Mouse (Mus musculus) heart, embryonic 13.5 days (tissue): ENCODE data around the gene Adat3. TPM values are rescaled to one million over a fixed set of nuclear protein-coding genes. Genes with fewer than 3 reads are reported as not detected.

Experiments
- ATAC-seq: fragments of 200-750 bp; cut with Nextera tagmentation; 2 replicates; pipeline ENCODE4 v1.8.0; 2017; ENCODE audit warnings: moderate TSS enrichment; ENCODE audit not compliant: insufficient number of reproducible peaks, low FRiP score, low TSS enrichment; ENCODE audit errors: extremely low read depth
- H3K27ac ChIP-seq: fragments of 300-500 bp; sonication (generic); replicated peaks from 2 replicates; pipeline ENCODE4 v1.5.1; 2015; ENCODE audit warnings: moderate library complexity, mild to moderate bottlenecking, inconsistent platforms
- H3K27me3 ChIP-seq: fragments of 300-500 bp; sonication (generic); replicated peaks from 2 replicates; pipeline ENCODE4 v1.6.1; 2015; ENCODE audit warnings: mild to moderate bottlenecking, inconsistent platforms
- H3K36me3 ChIP-seq: fragments of 300-500 bp; sonication (generic); 2 replicates; pipeline ENCODE4 v1.6.1; 2015; ENCODE audit warnings: mild to moderate bottlenecking, inconsistent platforms
- H3K4me1 ChIP-seq: fragments of 300-500 bp; sonication (generic); 2 replicates; pipeline ENCODE4 v1.6.1; 2015; ENCODE audit warnings: inconsistent platforms
- H3K4me2 ChIP-seq: fragments of 300-500 bp; sonication (generic); 2 replicates; pipeline ENCODE4 v1.6.1; 2015; ENCODE audit warnings: inconsistent platforms, mild to moderate bottlenecking, moderate library complexity
- H3K4me3 ChIP-seq: fragments of 300-500 bp; sonication (generic); 2 replicates; pipeline ENCODE4 v1.5.1; 2015; ENCODE audit warnings: moderate library complexity, mild to moderate bottlenecking, inconsistent platforms
- H3K9ac ChIP-seq: fragments of 300-500 bp; sonication (generic); 2 replicates; pipeline ENCODE4 v1.6.1; 2015; ENCODE audit warnings: inconsistent platforms, mild to moderate bottlenecking, moderate library complexity
- H3K9me3 ChIP-seq: fragments of 300-500 bp; sonication (generic); 2 replicates; pipeline ENCODE4 v1.6.1; 2016; ENCODE audit warnings: inconsistent platforms
- WGBS: fragments of 180-500 bp; shearing (Covaris S2); methylation state at CpG from one replicate; pipeline ENCODE4 v1.1.7; 2015; ENCODE audit warnings: mixed read lengths; 5-methylcytosine and 5-hydroxymethylcytosine counted together
- polyA plus RNA-seq: library from polyadenylated mRNA; unstranded; fragments of >200 nt; fragmentation: Nextera tagmentation; extraction: Ambion mirVana; gene quantifications from 2 replicates; pipeline ENCODE4 v1.2.1, GENCODE M21; 2015

Adat3 gene
- polyA plus RNA-seq, 1 experiment from 2014 or later: 5.6 TPM

DNA sequence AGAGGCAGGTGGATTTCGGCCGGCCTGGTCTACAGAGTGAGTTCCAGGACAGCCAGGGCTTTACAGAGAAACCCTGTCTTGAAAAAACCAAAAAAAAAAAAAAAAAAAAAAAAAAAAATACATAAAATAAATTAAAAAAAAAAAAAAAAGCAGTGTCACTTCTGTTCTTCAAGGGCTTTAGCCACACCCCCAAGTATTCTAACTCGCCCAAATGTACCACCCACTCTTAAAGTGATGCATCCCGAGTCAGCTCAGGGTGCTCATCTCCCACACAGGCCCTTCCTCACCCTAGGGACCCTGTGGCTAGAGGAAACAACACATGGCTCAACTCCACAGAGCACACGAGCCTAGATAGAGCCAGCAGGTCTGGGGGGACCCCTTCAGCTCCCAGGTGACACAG lies 19.6 kb upstream of the Adat3 start:
- Histone ChIP-seq H3K4me3 (no peak overlapping the region), H3K36me3 (peaks cover 55% of the 10 kb centered on the region), H3K27me3 (no peaks in the 10 kb centered on the region), H3K4me1 (peaks cover 52% of the 10 kb centered on the region), H3K27ac (no peak overlapping the region), H3K9ac (no peak overlapping the region; the same call in 1 of the 2 replicates), H3K4me2 (no peak overlapping the region), H3K9me3 (no peaks in the 10 kb centered on the region)
- WGBS: 81% methylated on average over 5 of the region's 5 CpGs
- ATAC-seq: no peak

GRCm38 (mm10) chr10:80584045-80584488 lies 18.6 kb upstream of the Adat3 start:
- no peak for ATAC-seq
- Histone ChIP-seq H3K4me1 (peaks cover 56% of the 10 kb centered on the region), H3K4me2 (no peak overlapping the region), H3K27me3 (no peaks in the 10 kb centered on the region), H3K27ac (0 out of 2 replicates have a peak overlapping the region, but pooled peaks have one; percentile 2), H3K4me3 (no peak overlapping the region), H3K9me3 (no peaks in the 10 kb centered on the region), H3K9ac (0 out of 2 replicates have a peak overlapping the region, but pooled peaks have one; percentile 41), H3K36me3 (peaks cover 55% of the 10 kb centered on the region)
- 42% methylated on average over 12 of the region's 12 CpGs for WGBS

DNA sequence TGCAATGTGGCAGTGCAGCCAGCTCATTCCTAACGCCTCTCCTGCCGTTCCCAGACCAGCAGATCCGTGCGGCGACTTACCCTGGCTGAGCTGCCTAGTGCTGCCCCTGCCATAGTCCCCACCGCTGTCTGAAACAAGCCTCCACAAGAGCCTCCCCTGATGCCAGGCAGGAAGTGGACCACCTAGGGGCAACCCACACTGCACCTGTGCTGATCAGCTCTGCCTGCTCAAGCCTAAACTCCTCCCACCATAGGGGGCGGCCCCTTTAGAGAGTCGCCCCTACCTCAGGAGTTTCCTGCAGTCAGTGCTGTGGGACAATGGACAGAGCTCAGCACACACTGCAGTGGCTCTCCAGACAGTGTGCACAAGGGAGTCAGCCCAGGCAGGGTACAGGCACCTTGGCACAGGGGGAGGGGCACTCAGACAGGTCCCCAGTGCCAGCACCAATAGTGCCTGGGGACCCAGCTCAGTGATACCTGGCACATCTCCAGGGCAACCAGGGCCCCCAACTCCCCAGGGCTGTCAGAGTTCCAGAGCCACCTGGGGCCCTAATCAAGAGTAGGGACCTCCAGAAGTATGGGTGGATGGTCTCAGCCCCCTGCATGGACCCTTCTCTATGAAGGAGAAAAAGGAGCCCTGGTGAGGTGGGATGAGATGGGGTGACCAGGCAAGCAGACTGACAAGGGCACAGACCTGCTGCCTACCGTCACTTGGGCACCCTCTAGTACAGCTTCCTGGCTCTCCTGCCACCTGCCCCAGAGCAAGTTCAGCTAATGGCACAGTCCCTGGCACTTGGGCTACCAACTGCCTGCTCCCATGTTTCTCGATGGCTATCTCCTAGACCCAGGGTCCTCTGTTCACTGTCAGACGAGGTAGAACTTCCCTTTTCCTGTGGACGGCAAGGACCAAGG lies 17.8 kb upstream of the Adat3 start:
- Histone ChIP-seq H3K4me3 (no peak overlapping the region), H3K4me2 (peak overlapping the region; percentile 50), H3K27me3 (no peaks in the 10 kb centered on the region), H3K36me3 (peaks cover 55% of the 10 kb centered on the region), H3K9ac (peak overlapping the region; percentile 64), H3K27ac (peak overlapping the region; percentile 2; the same call in 1 of the 2 replicates), H3K4me1 (peaks cover 55% of the 10 kb centered on the region), H3K9me3 (no peaks in the 10 kb centered on the region)
- WGBS: 67% methylated on average over 12 of the region's 12 CpGs
- ATAC-seq: no peak

GRCm38 (mm10) chr10:80585581-80585980 lies 17.1 kb upstream of the Adat3 start:
- H3K4me1 ChIP-seq: peaks cover 55% of the 10 kb centered on the region
- peak overlapping the region; percentile 86; the same call in 1 of the 2 replicates for H3K27ac ChIP-seq
- peaks cover 55% of the 10 kb centered on the region for H3K36me3 ChIP-seq
- peak overlapping the region; percentile 50 for H3K4me2 ChIP-seq
- H3K27me3 ChIP-seq: no peaks in the 10 kb centered on the region
- WGBS: 91% methylated on average over 8 of the region's 8 CpGs
- peak overlapping the region; percentile 24 for H3K4me3 ChIP-seq
- no peaks in the 10 kb centered on the region for H3K9me3 ChIP-seq
- H3K9ac ChIP-seq: peak overlapping the region; percentile 64; the same call in 1 of the 2 replicates
- no peak for ATAC-seq

GRCm38 (mm10) chr10:80586407-80587304 lies 16.0 kb upstream of the Adat3 start:
- peak overlapping the region; percentile 50 for H3K4me2 ChIP-seq
- peaks cover 48% of the 10 kb centered on the region for H3K36me3 ChIP-seq
- peak overlapping the region; percentile 24 for H3K4me3 ChIP-seq
- no peak for ATAC-seq
- peak overlapping the region; percentile 64 for H3K9ac ChIP-seq
- peak overlapping the region; percentile 86 for H3K27ac ChIP-seq
- WGBS: 84% methylated on average over 46 of the region's 51 CpGs
- H3K27me3 ChIP-seq: no peaks in the 10 kb centered on the region
- no peaks in the 10 kb centered on the region for H3K9me3 ChIP-seq
- H3K4me1 ChIP-seq: peaks cover 55% of the 10 kb centered on the region

DNA sequence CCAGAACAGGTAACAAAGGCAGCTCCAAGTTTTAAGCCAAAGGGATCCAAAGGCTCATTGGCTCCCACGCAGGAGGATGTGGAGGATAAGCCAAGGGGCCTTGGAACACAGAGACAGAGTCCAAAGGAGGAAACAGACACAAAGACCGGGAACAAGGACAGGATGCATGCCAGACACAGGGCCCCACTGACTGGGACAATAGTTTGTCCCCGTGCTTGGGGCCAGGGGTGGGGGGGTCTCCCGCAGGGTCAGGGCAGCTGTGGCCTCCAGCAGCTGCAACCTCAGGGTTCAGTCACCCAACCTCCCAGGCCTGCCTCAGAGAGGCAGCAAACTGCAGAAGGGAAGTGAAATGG lies 15.4 kb upstream of the Adat3 start:
- peak overlapping the region; percentile 50 for H3K4me2 ChIP-seq
- H3K4me3 ChIP-seq: peak overlapping the region; percentile 24
- H3K27me3 ChIP-seq: no peaks in the 10 kb centered on the region
- H3K27ac ChIP-seq: peak overlapping the region; percentile 86
- ATAC-seq: no peak
- H3K4me1 ChIP-seq: peaks cover 55% of the 10 kb centered on the region
- 45% methylated on average over 4 of the region's 4 CpGs for WGBS
- H3K9me3 ChIP-seq: no peaks in the 10 kb centered on the region
- H3K9ac ChIP-seq: peak overlapping the region; percentile 64
- peaks cover 42% of the 10 kb centered on the region for H3K36me3 ChIP-seq

GRCm38 (mm10) chr10:80589127-80589878 lies 13.4 kb upstream of the Adat3 start:
- Histone ChIP-seq H3K4me2 (peak overlapping the region; percentile 98), H3K4me1 (peaks cover 48% of the 10 kb centered on the region)

GRCm38 (mm10) chr10:80589879-80590854 lies 12.5 kb upstream of the Adat3 start, which contains the start of gene Abhd17a:
Abhd17a (minus strand) TSS chr10:80590341.
- peak within 1 kb of the TSS; percentile 98 for H3K4me2 ChIP-seq
- under 1% methylated on average over 73 of the region's 73 CpGs for WGBS
- H3K4me3 ChIP-seq: peak within 1 kb of the TSS; percentile 92
- no peaks in the 10 kb centered on the region for H3K27me3 ChIP-seq
- no peaks in the 10 kb centered on the region for H3K9me3 ChIP-seq
- peaks cover 39% of the 10 kb centered on the region for H3K4me1 ChIP-seq
- H3K36me3 ChIP-seq: peaks cover 16% of the 10 kb centered on the region
- ATAC-seq: peak; percentile 91
- peak within 1 kb of the TSS; percentile 92 for H3K9ac ChIP-seq
- peak within 1 kb of the TSS; percentile 67 for H3K27ac ChIP-seq

More at GRCm38 (mm10) chr10:80589127-80589878, 13.4 kb upstream of the Adat3 start:
- Histone ChIP-seq H3K4me3 (peak overlapping the region; percentile 92), H3K27ac (peak overlapping the region; percentile 67), H3K27me3 (no peaks in the 10 kb centered on the region), H3K9me3 (no peaks in the 10 kb centered on the region), H3K36me3 (peaks cover 25% of the 10 kb centered on the region), H3K9ac (peak overlapping the region; percentile 92)
- no peak for ATAC-seq
- 10% methylated on average over 12 of the region's 12 CpGs for WGBS

DNA sequence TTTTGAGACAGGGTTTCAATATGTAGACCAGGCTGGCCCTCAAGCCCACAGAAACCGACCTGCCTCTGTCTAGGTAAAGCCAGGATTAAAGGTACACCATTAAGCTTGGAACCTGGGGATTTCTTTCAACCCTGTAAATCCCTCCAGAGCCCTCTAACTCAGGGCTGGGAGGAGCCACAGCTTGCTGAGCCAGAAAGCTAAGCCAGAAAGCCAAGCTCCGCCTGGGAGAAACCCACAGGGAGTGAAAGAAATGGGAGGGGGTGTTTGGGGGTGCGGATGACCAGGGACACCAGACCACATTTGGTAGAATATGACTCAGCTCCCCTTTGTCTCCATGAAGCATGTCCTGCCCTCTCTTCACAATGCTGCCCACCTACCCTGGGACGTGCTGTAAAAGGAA lies 6.4 kb upstream of the Adat3 start:
- 34% methylated on average over 4 of the region's 4 CpGs for WGBS
- no peak overlapping the region for H3K4me3 ChIP-seq
- ATAC-seq: no peak
- no peaks in the 10 kb centered on the region for H3K36me3 ChIP-seq
- H3K4me1 ChIP-seq: no peaks in the 10 kb centered on the region
- H3K4me2 ChIP-seq: no peak overlapping the region
- H3K9me3 ChIP-seq: no peaks in the 10 kb centered on the region
- no peak overlapping the region for H3K9ac ChIP-seq
- H3K27ac ChIP-seq: no peak overlapping the region
- no peaks in the 10 kb centered on the region for H3K27me3 ChIP-seq

- peak overlapping the region; percentile 87 for H3K4me3 ChIP-seq
These were observed 684 bp downstream of the Adat3 start for GRCm38 (mm10) chr10:80603364-80603763.

More at GRCm38 (mm10) chr10:80603364-80603763, 684 bp downstream of the Adat3 start:
- Histone ChIP-seq H3K4me1 (peaks cover 30% of the 10 kb centered on the region), H3K36me3 (peaks cover 26% of the 10 kb centered on the region), H3K27ac (peak overlapping the region; percentile 87), H3K27me3 (no peaks in the 10 kb centered on the region), H3K9ac (peak overlapping the region; percentile 89), H3K9me3 (no peaks in the 10 kb centered on the region), H3K4me2 (peak overlapping the region; percentile 94)
- ATAC-seq: no peak
- 28% methylated on average over 7 of the region's 7 CpGs for WGBS
